Mouse (Mus musculus) layer of hippocampus, adult 9-11 months (tissue): ENCODE results near the gene Ank.

ENCODE experiments used
- DNase-seq: peaks from one replicate; pipeline ENCODE4 v3.0.0; 2022

The Ank gene

DNA sequence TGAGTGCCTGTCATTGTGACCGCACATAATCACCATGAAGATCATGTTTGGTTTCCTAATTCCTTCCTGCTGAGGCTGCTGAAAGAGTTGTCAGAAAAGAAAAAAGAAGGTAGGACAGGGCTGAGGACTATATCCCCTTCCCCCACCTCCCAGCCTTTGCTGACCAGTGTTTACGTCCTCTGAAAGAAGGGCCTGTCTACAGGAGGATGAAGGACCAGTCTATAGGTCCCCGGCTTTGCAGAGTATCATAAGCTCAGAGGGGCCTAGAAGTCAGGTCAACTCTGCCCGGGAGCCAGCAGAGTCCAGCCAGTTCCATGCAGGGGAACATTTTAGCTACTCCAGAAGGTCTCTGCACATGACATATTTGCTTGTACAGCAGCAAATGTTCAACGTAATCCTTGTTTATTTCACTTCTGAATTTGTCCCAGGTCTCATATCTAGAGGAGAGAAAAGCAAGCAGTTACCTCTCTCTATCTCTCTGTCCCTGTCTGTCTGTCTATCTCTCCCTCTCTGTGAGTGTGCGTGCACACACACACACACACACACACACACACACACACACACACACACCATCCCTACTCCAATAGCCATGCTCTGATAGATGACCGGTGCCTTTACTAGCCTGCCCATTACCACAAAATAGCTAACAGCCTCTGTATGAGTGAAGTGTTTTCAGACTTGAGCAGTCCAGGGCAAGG lies 31.0 kb downstream of the Ank start:
- no peak for DNase-seq

DNA sequence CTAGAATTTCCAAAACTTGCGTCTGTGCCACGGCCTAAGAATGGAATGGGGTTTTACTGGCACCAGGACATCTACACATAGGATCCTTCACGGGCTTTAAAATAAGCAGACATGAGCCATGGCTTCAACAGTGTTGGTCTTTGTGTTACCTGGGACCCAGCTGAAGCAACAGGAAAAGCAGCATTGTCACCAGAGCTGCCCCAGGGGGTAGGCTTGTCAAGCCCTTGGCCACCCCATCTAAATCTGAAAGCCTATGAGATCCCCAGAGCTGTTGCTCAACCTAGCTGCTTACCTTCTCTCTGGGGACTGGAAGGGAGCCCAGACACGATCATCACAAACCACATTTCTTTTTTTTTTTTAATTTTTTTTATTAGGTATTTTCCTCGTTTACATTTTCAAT lies 31.6 kb downstream of the Ank start:
- no peak for DNase-seq

DNA sequence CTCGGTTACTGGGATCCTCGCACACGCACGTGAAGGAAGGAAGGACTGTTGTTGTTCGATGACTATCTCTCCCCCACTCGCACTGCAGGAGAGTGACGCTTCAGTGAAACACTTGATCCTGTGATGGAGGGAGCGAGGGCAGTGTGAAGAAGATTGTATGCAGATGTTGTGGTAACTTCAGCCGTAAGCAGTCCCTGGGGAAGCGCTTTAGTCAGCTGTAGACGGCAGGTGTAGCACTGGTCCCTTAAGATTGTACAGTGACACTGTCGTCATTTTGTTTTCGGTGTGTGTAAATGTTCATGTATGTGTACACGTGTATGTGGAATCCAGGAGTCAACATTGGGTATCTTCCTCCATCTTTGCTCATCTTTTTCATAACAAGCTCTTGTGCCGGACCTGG lies 33.9 kb downstream of the Ank start:
- DNase-seq = no peak

- DNase-seq = no peak
These were observed 35.9 kb downstream of the Ank start for GRCm38 (mm10) chr15:27502338-27502737.

DNA sequence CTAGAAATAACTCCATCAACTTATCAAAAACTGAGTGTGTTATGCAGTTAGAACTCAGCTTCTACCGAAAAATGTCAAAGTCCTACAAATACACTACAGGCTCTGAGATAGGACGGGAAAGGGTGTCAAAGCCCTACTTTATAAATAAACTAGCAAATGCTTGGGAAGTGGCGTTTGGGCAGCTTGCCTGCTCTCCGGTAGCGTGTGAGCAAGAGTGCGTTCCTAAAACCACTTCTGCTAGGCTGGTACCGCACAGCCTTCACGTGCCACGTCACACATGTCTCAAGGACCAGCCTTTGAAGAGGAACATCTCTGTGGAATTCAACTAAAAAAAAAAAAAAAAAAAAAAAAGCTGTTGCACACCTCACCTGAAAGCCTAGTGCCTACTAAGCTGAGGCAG lies 36.7 kb downstream of the Ank start:
- DNase-seq = peak; percentile 63

DNA sequence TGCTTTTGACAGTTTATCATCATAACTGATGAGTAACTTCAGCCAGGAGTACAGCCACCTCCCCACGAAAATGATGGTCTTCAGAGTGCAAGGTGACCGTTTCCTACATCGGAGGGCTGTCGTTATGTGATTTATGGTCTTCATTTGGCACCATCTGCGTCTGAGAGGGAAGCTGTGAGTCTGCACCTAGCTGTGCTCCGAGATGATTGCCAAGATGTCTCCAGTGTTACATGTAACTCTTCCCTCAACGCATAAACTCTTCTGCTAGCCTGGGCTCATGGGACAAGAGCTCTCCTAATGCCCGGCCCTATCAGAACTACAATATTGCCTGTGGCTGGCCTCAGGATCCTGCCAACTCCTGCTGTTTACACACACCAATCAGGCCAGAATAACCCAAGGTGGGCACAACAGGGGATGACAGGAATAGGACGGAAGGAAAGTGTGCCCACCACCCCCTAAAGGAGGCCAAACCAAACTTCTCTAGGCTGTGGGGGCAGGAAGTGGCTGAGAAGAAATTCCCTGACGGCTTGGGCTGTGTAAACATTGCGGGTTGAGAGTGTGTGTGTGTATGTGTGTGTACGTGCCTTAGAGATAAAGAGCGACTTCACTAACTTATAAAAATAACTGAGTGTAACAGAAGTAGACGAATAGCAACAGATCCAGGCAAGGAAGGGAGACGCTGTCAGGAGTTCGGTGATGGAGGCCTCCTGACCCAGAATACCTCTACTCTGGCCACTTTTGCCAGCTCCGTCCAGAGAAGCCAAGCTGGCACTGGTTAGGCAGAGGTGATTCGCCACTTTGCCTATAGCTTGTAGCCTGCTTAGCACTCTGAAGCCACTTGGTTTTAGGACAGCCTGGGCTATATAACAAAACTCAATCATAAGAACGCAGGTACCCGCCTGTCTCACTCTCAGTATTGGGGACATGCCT lies 37.6 kb downstream of the Ank start:
- DNase-seq = no peak

DNA sequence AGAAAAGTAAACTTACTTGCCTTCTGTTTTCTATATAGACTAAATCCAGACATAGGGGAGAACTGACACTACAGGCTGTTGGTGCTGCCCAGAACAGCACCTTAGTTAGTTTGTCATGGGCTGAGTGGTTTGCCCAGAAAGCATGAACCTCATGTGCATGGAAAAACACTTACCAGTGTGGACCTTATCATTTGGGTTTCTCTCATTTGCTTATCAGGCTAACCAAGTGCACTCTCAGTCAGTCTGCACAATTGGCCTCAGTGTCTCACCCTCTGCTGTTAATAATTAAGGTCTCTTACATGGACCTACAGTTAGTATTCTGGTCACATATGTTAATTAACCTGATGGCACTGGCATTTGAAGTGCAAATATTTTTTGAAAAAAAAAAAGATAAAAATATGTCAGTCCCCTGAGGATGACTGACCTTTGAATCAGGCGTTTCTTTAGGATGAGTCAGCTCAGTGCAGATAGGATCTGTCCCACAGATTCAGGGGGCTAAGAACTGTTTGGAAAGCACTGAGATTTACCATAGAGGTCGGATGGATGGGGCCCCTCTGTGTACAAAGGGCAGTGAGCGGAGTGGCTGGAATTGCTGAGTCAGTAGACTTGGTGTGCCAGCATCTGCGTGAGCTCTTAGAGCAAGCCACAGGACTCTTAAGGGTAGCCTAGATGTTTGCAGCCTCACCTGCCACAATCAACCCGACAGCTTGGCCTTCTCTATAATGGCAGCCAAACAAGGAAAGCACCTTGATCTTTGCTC lies 39.8 kb downstream of the Ank start:
- no peak for DNase-seq

- no peak for DNase-seq
These were observed 40.6 kb downstream of the Ank start for GRCm38 (mm10) chr15:27506893-27507596.

DNA sequence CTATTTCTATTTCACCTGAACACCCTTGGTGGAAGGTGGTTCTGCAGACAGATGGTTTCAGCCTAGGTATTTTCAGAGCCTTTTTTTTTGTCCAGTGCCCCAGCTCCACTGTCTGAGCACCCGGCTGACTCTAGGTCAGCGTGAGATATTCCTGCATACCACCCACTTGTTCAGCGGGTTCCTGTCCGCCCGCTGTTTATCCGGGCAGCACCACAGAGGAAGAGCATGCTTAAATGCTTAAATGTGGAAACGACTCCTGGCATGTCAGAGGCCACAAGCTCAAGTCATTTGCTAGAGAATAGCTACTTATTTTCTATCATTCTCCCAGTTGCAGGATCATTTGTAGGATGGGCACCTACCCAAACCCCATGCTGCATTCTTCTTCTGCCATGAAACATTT lies 41.7 kb downstream of the Ank start:
- peak; percentile 61 for DNase-seq

DNA sequence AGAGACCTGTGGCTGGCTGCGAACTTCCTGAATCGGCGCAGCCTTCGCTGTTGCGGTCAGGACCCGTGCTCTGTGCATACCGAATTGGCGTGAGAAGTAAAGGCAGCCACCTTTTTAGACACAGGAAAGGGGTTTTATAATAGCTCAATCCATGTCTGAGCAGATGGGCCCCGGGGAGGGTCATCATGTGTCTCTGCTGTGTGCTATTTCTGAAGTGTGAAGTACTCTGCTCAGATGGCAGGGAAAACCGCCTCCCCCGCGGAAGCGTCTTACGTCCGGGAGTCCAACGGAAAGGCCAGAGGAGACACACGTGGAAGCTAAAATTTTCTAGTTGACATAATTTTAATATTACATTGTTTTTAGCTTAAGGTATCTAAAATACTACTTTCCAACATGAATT lies 42.5 kb downstream of the Ank start:
- DNase-seq = peak; percentile 88

- DNase-seq = no peak
These were observed 50.5 kb downstream of the Ank start for GRCm38 (mm10) chr15:27516927-27517326.

GRCm38 (mm10) chr15:27518026-27518425 lies 51.5 kb downstream of the Ank start:
- DNase-seq = peak; percentile 71

DNA sequence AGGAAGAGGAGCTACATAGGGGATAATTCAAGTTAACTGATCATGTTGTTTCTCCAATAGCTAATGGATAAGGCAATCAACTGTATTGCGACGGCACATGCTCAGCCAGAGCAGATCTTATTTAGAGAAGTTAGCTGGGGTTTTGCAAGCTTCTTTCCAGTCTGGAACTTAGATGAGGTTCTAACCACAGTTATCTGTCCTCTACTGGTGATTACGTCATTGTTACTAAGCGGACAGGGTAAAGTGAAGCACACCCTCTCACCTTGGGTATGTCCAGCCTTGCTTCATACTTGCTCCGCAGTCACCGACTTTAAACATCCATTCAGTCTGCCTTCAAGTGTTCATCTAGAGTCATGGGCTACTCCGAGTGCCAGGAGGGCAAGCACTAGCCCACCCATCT lies 53.4 kb downstream of the Ank start:
- no peak for DNase-seq

DNA sequence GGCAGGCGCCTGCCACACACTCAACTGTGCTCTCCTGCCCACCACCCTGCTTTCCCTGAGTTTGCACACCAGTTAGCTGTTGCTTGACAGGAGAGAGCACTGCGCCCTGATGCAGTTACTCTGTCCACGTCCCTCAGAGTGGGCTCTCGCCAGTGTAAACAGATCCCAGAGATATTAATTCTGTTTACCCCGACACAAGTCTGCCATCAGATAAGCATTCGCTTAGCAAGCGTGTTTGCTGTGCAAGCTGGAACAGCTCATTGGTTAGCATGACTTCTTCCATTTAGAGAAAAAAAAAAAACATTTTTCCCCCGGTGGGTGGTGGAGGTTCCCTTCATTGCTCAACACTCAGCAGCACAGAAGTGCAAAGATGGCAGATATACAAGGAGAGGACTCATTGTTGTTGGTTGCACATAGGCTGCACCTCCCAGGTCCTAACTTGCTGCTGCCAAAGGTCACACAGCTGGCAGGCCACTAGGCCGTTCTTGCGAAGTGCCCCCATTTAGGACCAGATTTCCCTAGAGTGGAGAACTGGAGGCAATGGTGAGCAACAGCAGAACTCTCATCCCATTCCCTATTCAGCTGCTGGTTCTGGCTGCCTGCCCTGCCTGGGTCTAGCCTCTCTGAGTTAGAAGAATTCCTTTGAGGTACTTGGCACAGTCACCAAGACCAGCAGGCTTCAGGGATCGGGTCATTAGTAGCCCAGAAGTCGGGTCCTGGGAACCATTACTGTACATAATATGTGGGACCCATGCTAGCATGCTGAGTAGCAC lies 58.9 kb downstream of the Ank start:
- DNase-seq = no peak

- DNase-seq = no peak
These were observed 62.4 kb downstream of the Ank start for GRCm38 (mm10) chr15:27528896-27529295.

DNA sequence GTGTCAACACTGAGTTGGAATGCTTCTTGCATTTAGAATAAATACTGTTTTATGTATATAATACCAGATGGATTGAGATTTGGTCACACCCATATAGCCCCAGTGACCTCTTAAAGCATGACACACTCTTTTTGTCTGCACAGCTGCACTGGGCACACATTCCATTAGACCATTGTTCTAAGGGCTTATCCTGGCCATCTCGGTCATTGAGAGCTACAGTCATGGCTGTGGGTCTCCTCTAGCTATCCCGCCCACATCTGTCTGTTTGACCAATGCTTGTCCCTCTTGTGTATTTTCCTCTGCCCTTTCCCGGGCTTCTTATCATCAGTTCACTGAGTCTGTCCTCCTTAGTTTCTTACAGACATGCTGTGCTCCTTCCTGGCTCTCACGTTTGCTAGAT lies 63.5 kb downstream of the Ank start:
- no peak for DNase-seq

GRCm38 (mm10) chr15:27533036-27533435 lies 66.6 kb downstream of the Ank start:
- no peak for DNase-seq

DNA sequence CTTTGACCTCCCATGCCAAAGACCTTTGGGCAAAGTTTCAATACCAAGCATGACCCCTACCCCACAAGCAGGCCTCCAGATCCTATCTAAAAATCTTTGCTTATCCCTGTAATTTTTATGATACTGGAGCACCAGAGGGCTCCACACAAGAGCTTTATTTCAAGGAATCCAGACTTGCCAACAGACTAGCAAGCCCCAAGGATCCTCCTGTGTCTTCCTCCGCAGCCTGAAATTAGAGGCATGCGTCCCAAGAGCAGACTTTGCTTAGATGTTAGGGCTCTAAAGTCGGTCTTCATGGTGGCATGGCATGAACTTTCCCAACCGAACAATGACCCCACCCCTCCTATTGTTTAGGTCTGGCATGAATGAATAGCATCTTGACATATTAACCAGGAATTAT lies 69.2 kb downstream of the Ank start:
- DNase-seq = no peak

- no peak for DNase-seq
These were observed 69.7 kb downstream of the Ank start for GRCm38 (mm10) chr15:27536186-27536585.

DNA sequence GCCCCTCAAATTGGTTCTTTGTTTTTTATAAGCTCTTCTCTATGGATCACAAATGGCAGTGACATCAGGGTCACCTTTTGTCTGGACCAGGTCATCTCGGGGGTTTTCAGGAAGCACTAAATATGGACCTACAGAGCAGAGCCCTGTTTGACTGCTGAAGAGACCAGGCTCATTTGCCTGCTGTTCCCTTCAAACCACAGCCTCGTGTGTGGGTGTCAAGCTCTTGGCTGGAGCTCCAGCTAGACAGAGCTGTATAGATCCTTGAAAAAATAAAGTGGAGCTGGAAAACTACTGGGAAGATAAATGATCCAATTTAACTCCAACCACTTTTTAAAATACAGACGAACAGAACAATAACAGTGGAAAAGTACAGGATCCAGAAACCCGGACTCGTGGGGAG lies 70.3 kb downstream of the Ank start:
- DNase-seq = peak; percentile 82

DNA sequence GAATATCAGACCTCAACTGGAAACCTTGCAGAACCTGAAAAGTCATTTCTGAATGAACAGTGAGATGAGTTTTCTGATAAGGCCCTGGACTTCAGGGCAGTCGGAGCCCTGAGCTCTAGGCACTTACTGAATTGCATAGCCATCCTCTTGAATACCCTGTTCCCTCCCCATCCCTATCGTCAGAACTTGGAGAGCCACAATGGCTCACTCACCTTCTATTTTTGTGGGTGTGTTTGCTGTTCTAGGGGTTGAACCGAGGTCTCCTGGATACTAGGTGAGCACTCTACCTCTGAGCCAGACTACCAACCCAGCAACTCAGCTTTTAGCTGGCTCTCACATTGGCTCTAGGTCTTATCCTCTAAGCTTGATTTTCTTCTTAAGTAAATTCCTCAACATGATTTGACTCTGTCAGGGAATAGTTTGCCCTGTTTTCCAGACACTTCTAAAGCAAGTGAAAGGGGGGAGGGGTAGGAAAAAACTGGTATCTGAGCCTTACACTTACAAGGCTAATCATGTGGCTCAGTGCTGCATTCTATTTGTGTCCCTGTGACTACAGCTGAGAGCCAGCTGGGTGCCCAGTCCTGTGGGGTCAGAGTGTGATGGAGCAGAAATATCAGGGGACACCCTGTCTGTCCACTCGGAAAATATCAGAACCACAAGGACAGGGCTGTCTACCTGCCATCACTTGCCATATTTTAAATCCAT lies 71.2 kb downstream of the Ank start:
- DNase-seq = no peak
